Mouse (Mus musculus): ENCODE results near the gene Rcbtb1. TPM values are rescaled to one million over a fixed set of nuclear protein-coding genes. Genes with fewer than 3 reads are reported as not detected.

Rcbtb1 gene
- polyA plus RNA-seq, 1 experiment from 2014 or later, result 25.2 TPM

DNA sequence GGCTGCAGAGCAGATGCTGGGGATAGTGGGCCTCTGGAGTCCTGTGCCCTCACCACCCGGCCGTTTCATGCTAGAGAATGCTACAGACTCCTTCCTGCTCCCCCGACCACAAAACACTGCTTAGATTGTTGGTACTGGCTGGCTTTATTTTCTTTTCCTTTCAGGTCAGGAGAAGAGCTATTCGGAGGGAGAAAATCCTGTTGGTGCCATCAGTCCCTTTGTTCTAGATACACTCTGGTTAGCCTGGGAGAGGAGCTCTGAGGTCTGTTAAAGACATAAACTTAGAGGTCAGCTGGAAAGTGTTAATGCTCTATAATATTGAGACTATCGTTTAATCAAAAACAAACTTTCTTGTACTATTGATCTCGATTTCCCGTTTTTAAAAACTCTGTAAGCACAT, 4.5 kb downstream of the Rcbtb1 start:
- no peak overlapping the region for H3K4me2 ChIP-seq (ENCODE audit: low read depth, low read length)
- ATAC-seq (ENCODE audit: low read depth), result no peak
- 47% methylated on average over 7 of the region's 7 CpGs for WGBS (ENCODE audit: insufficient replicate concordance)

DNA sequence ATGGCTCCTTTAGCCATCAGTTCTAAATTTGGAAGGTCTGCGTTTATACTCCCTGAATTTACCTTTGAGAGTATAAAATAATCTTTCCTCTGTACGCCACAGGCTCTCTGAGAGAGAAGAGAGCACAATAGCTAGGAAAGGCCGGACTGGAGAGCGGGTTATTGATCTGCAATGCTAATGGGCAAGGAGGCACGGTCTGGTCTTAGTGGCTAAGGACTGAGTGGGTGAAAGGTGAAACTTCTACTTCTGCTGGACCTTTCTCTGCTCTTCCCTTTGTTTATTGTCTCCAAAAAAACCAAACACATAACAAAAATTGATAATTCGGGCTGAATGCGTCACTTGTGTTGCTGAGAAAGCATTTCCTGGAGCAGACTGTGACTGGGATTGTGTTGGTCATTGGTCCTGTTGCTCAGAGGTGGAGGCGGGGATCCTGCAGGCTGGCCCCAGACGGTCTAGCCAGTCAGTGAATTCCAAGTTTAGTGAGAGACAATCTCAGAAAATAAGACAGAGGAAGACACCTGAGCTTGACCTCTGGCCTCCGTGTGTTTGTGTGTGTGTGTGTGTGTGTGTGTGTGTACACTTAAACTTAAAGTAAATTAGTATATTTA, 5.1 kb downstream of the Rcbtb1 start:
- Histone ChIP-seq H3K4me2 (ENCODE audit: low read depth, low read length) (no peak overlapping the region; the same call in 1 of the 2 replicates), H3K27me3 (ENCODE audit: control insufficient read depth, insufficient read depth, low read depth, low read length) (no peaks in the 10 kb centered on the region), H3K9ac (ENCODE audit: low read depth, low read length) (no peak overlapping the region), H3K9me3 (replicated peaks; ENCODE audit: control insufficient read depth, low read length) (no peaks in the 10 kb centered on the region), H3K4me1 (ENCODE audit: control insufficient read depth, low read depth, low read length) (peaks cover 6% of the 10 kb centered on the region), H3K27ac (ENCODE audit: low read length) (0 out of 2 replicates have a peak overlapping the region, but pooled peaks have one; percentile 32), H3K36me3 (ENCODE audit: control insufficient read depth, insufficient read depth) (no peaks in the 10 kb centered on the region), H3K4me3 (ENCODE audit: low read depth, low read length) (no peak overlapping the region)
- no peak for ATAC-seq (ENCODE audit: low read depth)
- 62% methylated on average over 10 of the region's 10 CpGs for WGBS (ENCODE audit: insufficient replicate concordance)

More for the DNA sequence above, 4.5 kb downstream of the Rcbtb1 start:
- H3K9me3 ChIP-seq (replicated peaks; ENCODE audit: control insufficient read depth, low read length), result no peaks in the 10 kb centered on the region
- no peak overlapping the region for H3K4me3 ChIP-seq (ENCODE audit: low read depth, low read length)
- H3K27me3 ChIP-seq (ENCODE audit: control insufficient read depth, insufficient read depth, low read depth, low read length), result no peaks in the 10 kb centered on the region
- no peaks in the 10 kb centered on the region for H3K36me3 ChIP-seq (ENCODE audit: control insufficient read depth, insufficient read depth)
- H3K9ac ChIP-seq (ENCODE audit: low read depth, low read length), result no peak overlapping the region
- H3K27ac ChIP-seq (ENCODE audit: low read length), result no peak overlapping the region
- H3K4me1 ChIP-seq (ENCODE audit: control insufficient read depth, low read depth, low read length), result peaks cover 10% of the 10 kb centered on the region

DNA sequence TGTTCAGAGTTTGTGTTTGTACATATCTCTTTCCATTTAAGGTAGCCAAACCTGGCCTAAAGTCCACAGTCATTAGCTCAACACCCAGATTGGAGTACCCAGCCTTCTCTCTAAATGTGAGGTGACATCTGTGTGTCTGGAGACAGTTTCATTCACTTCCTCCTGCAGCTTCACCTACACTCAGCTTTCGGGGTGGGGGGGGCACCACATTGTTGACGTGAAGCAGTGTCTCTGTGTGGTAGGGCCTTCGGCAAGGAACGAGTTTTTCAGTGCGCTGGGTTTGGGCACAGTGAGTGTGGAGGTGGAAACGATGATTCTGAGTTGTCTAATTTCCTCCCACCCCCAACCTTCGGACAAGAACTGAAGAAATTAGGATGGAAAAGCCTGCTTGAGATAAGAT, 8.0 kb downstream of the Rcbtb1 start:
- peaks cover 2% of the 10 kb centered on the region; the same call in 1 of the 2 replicates for H3K4me1 ChIP-seq (ENCODE audit: control insufficient read depth, low read depth, low read length)
- ATAC-seq (ENCODE audit: low read depth), result no peak
- H3K9ac ChIP-seq (ENCODE audit: low read depth, low read length), result no peak overlapping the region
- H3K4me2 ChIP-seq (ENCODE audit: low read depth, low read length), result no peak overlapping the region
- H3K27ac ChIP-seq (ENCODE audit: low read length), result no peak overlapping the region
- H3K4me3 ChIP-seq (ENCODE audit: low read depth, low read length), result no peak overlapping the region
- H3K9me3 ChIP-seq (replicated peaks; ENCODE audit: control insufficient read depth, low read length), result no peaks in the 10 kb centered on the region
- H3K36me3 ChIP-seq (ENCODE audit: control insufficient read depth, insufficient read depth), result no peaks in the 10 kb centered on the region; the same call in 1 of the 2 replicates
- H3K27me3 ChIP-seq (ENCODE audit: control insufficient read depth, insufficient read depth, low read depth, low read length), result no peaks in the 10 kb centered on the region
- WGBS (ENCODE audit: insufficient replicate concordance), result 76% methylated on average over 7 of the region's 7 CpGs

DNA sequence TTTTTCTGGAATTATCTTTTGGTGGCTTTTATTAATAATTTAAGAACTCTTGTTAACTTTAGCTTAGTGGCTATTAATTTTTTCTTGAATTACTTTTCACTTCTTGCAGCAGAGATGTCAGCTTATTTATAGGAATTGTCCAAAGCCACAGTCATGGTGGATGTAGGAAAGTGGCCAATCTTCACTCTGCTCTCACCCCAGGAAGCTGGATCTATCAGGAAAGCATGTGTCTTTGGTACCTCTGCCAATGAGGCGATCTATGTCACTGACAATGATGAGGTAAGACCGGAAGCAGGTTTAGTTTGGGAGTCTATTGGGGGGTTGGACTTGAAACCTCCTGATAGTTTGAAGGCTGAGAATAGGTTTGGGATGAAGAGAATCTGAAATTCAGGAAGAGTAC, 8.8 kb downstream of the Rcbtb1 start:
- WGBS (ENCODE audit: insufficient replicate concordance), result 76% methylated on average over 2 of the region's 2 CpGs
- Histone ChIP-seq H3K27me3 (ENCODE audit: control insufficient read depth, insufficient read depth, low read depth, low read length) (no peaks in the 10 kb centered on the region), H3K36me3 (ENCODE audit: control insufficient read depth, insufficient read depth) (no peaks in the 10 kb centered on the region; the same call in 1 of the 2 replicates), H3K4me2 (ENCODE audit: low read depth, low read length) (no peak overlapping the region), H3K9ac (ENCODE audit: low read depth, low read length) (no peak overlapping the region), H3K27ac (ENCODE audit: low read length) (no peak overlapping the region), H3K4me1 (ENCODE audit: control insufficient read depth, low read depth, low read length) (peaks cover 1% of the 10 kb centered on the region; the same call in 1 of the 2 replicates), H3K4me3 (ENCODE audit: low read depth, low read length) (no peak overlapping the region), H3K9me3 (replicated peaks; ENCODE audit: control insufficient read depth, low read length) (no peaks in the 10 kb centered on the region)
- ATAC-seq (ENCODE audit: low read depth), result no peak

DNA sequence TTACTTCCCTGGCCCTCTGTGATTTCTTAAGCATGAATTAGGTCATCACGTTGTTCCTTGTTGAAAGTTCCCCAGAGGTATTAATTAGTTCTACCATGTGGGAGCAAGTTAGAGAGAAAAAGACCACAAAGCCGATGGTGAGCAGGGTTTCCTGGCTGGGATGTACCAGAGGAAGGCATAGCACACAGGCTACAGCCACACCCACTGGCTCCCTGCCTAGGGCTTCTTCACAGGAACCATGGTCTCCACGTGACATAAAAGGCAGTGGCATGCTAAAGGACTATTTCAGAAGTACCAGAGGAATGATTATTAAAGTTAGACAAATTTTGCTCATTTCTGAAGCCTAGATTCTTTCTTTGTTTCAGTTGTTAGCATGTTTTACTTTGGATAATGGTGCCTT, 18.2 kb downstream of the Rcbtb1 start:
- no peaks in the 10 kb centered on the region for H3K9me3 ChIP-seq (replicated peaks; ENCODE audit: control insufficient read depth, low read length)
- no peak overlapping the region for H3K9ac ChIP-seq (ENCODE audit: low read depth, low read length)
- H3K27me3 ChIP-seq (ENCODE audit: control insufficient read depth, insufficient read depth, low read depth, low read length), result no peaks in the 10 kb centered on the region
- no peak for ATAC-seq (ENCODE audit: low read depth)
- 69% methylated on average over 3 of the region's 3 CpGs for WGBS (ENCODE audit: insufficient replicate concordance)
- no peaks in the 10 kb centered on the region for H3K36me3 ChIP-seq (ENCODE audit: control insufficient read depth, insufficient read depth)
- no peaks in the 10 kb centered on the region for H3K4me1 ChIP-seq (ENCODE audit: control insufficient read depth, low read depth, low read length)
- no peak overlapping the region for H3K4me3 ChIP-seq (ENCODE audit: low read depth, low read length)
- H3K4me2 ChIP-seq (ENCODE audit: low read depth, low read length), result no peak overlapping the region
- no peak overlapping the region for H3K27ac ChIP-seq (ENCODE audit: low read length)

DNA sequence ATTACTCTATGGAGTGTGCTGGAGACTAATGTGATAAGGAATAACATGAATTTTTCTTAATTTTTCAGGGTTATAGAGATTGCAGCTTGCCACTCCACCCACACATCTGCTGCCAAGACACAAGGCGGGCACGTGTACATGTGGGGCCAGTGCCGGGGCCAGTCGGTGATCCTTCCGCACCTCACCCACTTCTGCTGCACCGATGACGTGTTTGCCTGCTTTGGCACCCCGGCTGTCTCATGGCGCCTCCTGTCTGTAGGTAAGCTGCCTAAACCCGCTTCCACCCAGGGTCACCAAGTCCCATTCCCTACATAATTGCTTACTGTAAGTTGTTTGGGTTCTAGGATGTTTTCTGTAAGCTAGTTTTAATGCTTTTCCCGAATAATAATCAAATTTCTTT, 25.2 kb downstream of the Rcbtb1 start:
- Histone ChIP-seq H3K9me3 (replicated peaks; ENCODE audit: control insufficient read depth, low read length) (no peaks in the 10 kb centered on the region), H3K4me2 (ENCODE audit: low read depth, low read length) (no peak overlapping the region), H3K9ac (ENCODE audit: low read depth, low read length) (no peak overlapping the region), H3K4me1 (ENCODE audit: control insufficient read depth, low read depth, low read length) (no peaks in the 10 kb centered on the region), H3K27me3 (ENCODE audit: control insufficient read depth, insufficient read depth, low read depth, low read length) (no peaks in the 10 kb centered on the region), H3K27ac (ENCODE audit: low read length) (no peak overlapping the region), H3K36me3 (ENCODE audit: control insufficient read depth, insufficient read depth) (peaks cover 7% of the 10 kb centered on the region), H3K4me3 (ENCODE audit: low read depth, low read length) (no peak overlapping the region)
- no peak for ATAC-seq (ENCODE audit: low read depth)
- WGBS (ENCODE audit: insufficient replicate concordance), result 84% methylated on average over 11 of the region's 11 CpGs

DNA sequence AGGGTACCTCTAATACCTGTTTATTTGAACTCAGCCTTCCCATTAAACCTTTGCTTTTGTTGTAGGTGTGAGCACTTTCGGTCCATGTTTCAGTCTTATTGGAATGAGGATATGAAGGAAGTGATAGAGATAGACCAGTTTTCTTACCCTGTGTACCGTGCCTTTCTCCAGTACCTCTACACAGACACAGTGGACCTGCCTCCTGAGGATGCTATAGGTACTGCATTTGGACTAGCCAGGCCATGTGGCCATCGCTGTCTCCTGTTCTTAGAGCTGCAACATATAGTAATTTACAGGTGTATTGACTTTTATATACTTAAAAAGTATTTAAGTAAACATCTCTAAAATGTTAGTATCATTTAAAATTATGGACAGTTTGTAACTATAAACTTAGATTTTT, 28.8 kb downstream of the Rcbtb1 start:
- Histone ChIP-seq H3K9ac (ENCODE audit: low read depth, low read length) (no peak overlapping the region), H3K4me3 (ENCODE audit: low read depth, low read length) (no peak overlapping the region), H3K27ac (ENCODE audit: low read length) (no peak overlapping the region), H3K4me1 (ENCODE audit: control insufficient read depth, low read depth, low read length) (no peaks in the 10 kb centered on the region), H3K9me3 (replicated peaks; ENCODE audit: control insufficient read depth, low read length) (no peaks in the 10 kb centered on the region), H3K36me3 (ENCODE audit: control insufficient read depth, insufficient read depth) (peaks cover 7% of the 10 kb centered on the region), H3K4me2 (ENCODE audit: low read depth, low read length) (no peak overlapping the region), H3K27me3 (ENCODE audit: control insufficient read depth, insufficient read depth, low read depth, low read length) (no peaks in the 10 kb centered on the region)
- ATAC-seq (ENCODE audit: low read depth), result no peak
- 82% methylated on average over 3 of the region's 3 CpGs for WGBS (ENCODE audit: insufficient replicate concordance)

DNA sequence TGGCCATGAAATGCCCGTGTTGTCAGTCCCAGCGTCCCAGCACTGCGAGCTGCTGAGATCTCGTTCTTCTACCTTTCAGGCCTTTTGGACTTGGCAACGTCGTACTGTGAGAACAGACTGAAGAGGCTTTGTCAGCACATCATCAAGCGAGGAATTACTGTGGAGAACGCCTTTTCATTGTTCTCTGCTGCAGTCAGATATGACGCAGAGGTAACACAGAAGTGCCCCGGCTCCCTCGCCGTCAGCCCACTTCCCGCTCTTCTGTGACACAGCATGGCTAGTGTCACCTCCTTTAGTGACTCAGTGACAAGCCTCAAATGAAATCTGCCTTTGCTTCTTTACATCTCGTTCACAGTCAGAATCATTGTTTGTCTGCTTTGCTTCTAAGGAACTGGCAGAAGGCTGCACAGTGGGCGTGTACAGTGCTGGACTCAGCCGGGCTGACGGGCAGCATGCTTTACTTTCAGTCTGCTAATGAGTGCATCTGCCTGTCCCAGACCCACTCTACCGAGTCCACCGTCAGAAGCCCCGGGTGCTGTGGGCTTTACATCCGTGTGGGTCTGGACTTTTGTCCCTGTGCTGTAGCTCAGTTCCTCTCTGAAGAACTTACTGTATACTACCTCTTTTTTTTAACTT, 29.4 kb downstream of the Rcbtb1 start:
- Histone ChIP-seq H3K27ac (ENCODE audit: low read length) (no peak overlapping the region), H3K9ac (ENCODE audit: low read depth, low read length) (no peak overlapping the region), H3K4me3 (ENCODE audit: low read depth, low read length) (no peak overlapping the region), H3K4me2 (ENCODE audit: low read depth, low read length) (no peak overlapping the region), H3K27me3 (ENCODE audit: control insufficient read depth, insufficient read depth, low read depth, low read length) (no peaks in the 10 kb centered on the region), H3K36me3 (ENCODE audit: control insufficient read depth, insufficient read depth) (peaks cover 3% of the 10 kb centered on the region), H3K9me3 (replicated peaks; ENCODE audit: control insufficient read depth, low read length) (no peaks in the 10 kb centered on the region), H3K4me1 (ENCODE audit: control insufficient read depth, low read depth, low read length) (no peaks in the 10 kb centered on the region)
- no peak for ATAC-seq (ENCODE audit: low read depth)
- 83% methylated on average over 21 of the region's 21 CpGs for WGBS (ENCODE audit: insufficient replicate concordance)

DNA sequence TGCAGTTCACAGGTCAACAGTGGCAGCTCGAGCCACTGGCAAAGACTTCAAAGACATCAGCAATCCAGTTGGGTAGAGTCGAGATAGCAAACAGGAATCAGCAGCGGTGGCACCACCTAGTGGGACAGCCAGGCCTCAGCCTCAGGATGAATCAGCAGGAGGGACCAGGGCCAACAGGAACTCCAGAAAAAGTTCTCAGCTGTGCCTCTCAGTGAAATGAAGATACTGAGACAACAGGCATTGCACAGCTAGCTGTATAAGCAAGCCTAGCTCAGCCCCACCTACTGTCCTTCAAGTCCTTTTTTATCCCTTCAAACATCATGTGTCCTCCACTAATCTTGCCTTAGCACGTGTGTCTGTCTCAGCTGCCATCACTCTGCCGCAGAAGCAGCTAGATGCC, 31.0 kb downstream of the Rcbtb1 start:
- no peaks in the 10 kb centered on the region for H3K4me1 ChIP-seq (ENCODE audit: control insufficient read depth, low read depth, low read length)
- H3K36me3 ChIP-seq (ENCODE audit: control insufficient read depth, insufficient read depth), result no peaks in the 10 kb centered on the region; the same call in none of the 2 replicates
- no peak overlapping the region for H3K9ac ChIP-seq (ENCODE audit: low read depth, low read length)
- 45% methylated on average over 5 of the region's 5 CpGs for WGBS (ENCODE audit: insufficient replicate concordance)
- no peaks in the 10 kb centered on the region for H3K27me3 ChIP-seq (ENCODE audit: control insufficient read depth, insufficient read depth, low read depth, low read length)
- peak; percentile 47; the same call in 1 of the 2 replicates for ATAC-seq (ENCODE audit: low read depth)
- H3K27ac ChIP-seq (ENCODE audit: low read length), result no peak overlapping the region
- H3K4me2 ChIP-seq (ENCODE audit: low read depth, low read length), result no peak overlapping the region
- no peak overlapping the region for H3K4me3 ChIP-seq (ENCODE audit: low read depth, low read length)
- H3K9me3 ChIP-seq (replicated peaks; ENCODE audit: control insufficient read depth, low read length), result no peaks in the 10 kb centered on the region

Data from liver, embryonic 16.5 days (tissue).